Mouse (Mus musculus) hindbrain, embryonic 13.5 days (tissue): ENCODE measurements around the gene Art3. TPM values are rescaled to one million over a fixed set of nuclear protein-coding genes. Genes with fewer than 3 reads are reported as not detected.

ENCODE experiments used
- ATAC-seq: fragments of 200-750 bp; cut with Nextera tagmentation; 2 replicates; pipeline ENCODE4 v1.8.0; 2017; ENCODE audit warnings: moderate TSS enrichment; ENCODE audit not compliant: low FRiP score
- H3K27ac ChIP-seq: fragments of 300-500 bp; sonication (generic); 2 replicates; pipeline ENCODE4 v1.5.1; 2015; ENCODE audit warnings: inconsistent platforms, mild to moderate bottlenecking, moderate library complexity
- H3K27me3 ChIP-seq: fragments of 300-500 bp; sonication (generic); 2 replicates; pipeline ENCODE4 v1.6.1; 2015; ENCODE audit warnings: mild to moderate bottlenecking, inconsistent platforms
- H3K36me3 ChIP-seq: fragments of 300-500 bp; sonication (generic); 2 replicates; pipeline ENCODE4 v1.6.1; 2015; ENCODE audit warnings: mild to moderate bottlenecking, inconsistent platforms
- H3K4me1 ChIP-seq: fragments of 300-500 bp; sonication (generic); replicated peaks from 2 replicates; pipeline ENCODE4 v1.6.1; 2015; ENCODE audit warnings: inconsistent platforms
- H3K4me2 ChIP-seq: fragments of 300-500 bp; sonication (generic); 2 replicates; pipeline ENCODE4 v1.6.1; 2015; ENCODE audit warnings: inconsistent platforms, mild to moderate bottlenecking, moderate library complexity
- H3K4me3 ChIP-seq: fragments of 300-500 bp; sonication (generic); 2 replicates; pipeline ENCODE4 v1.5.1; 2015; ENCODE audit warnings: mild to moderate bottlenecking, inconsistent platforms
- H3K9ac ChIP-seq: fragments of 300-500 bp; sonication (generic); 2 replicates; pipeline ENCODE4 v1.6.1; 2015; ENCODE audit warnings: mild to moderate bottlenecking, inconsistent platforms
- H3K9me3 ChIP-seq: fragments of 300-500 bp; sonication (generic); 2 replicates; pipeline ENCODE4 v1.6.1; 2016; ENCODE audit warnings: inconsistent platforms
- WGBS: fragments of 180-500 bp; shearing (Covaris S2); methylation state at CpG from one replicate; pipeline ENCODE4 v1.1.7; 2015; 5-methylcytosine and 5-hydroxymethylcytosine counted together
- polyA plus RNA-seq: library from polyadenylated mRNA; unstranded; fragments of >200 nt; fragmentation: Nextera tagmentation; extraction: Ambion mirVana; gene quantifications from 2 replicates; pipeline ENCODE4 v1.2.1, GENCODE M21; 2015

Gene Art3
- polyA plus RNA-seq, 1 experiment from 2014 or later, result 7.6 TPM

- Histone ChIP-seq H3K4me3 (no peak overlapping the region), H3K4me1 (peaks cover 8% of the 10 kb centered on the region; the same call in 1 of the 2 replicates), H3K9me3 (no peaks in the 10 kb centered on the region), H3K4me2 (no peak overlapping the region), H3K9ac (no peak overlapping the region), H3K27me3 (peaks cover 22% of the 10 kb centered on the region), H3K36me3 (no peaks in the 10 kb centered on the region), H3K27ac (no peak overlapping the region)
- ATAC-seq, result no peak
- WGBS, result 69% methylated on average over 11 of the region's 11 CpGs
Observed at GRCm38 (mm10) chr5:92387433-92387832, 55.8 kb downstream of the Art3 start.

GRCm38 (mm10) chr5:92389977-92390376 is 58.4 kb downstream of the Art3 start:
- Histone ChIP-seq H3K9ac (no peak overlapping the region), H3K36me3 (no peaks in the 10 kb centered on the region), H3K9me3 (no peaks in the 10 kb centered on the region), H3K27me3 (peaks cover 39% of the 10 kb centered on the region), H3K27ac (no peak overlapping the region), H3K4me2 (no peak overlapping the region), H3K4me3 (no peak overlapping the region), H3K4me1 (0 out of 2 replicates have a peak, but pooled peaks cover 6% of the 10 kb centered on the region)
- WGBS, result 60% methylated on average over 2 of the region's 2 CpGs
- no peak for ATAC-seq

- Histone ChIP-seq H3K4me1 (0 out of 2 replicates have a peak, but pooled peaks cover 6% of the 10 kb centered on the region), H3K27ac (no peak overlapping the region), H3K9me3 (no peaks in the 10 kb centered on the region), H3K36me3 (no peaks in the 10 kb centered on the region), H3K4me3 (no peak overlapping the region), H3K4me2 (no peak overlapping the region), H3K9ac (no peak overlapping the region), H3K27me3 (peaks cover 39% of the 10 kb centered on the region)
- no peak for ATAC-seq
- 84% methylated on average over 8 of the region's 8 CpGs for WGBS
Observed at GRCm38 (mm10) chr5:92390615-92391014, 59.0 kb downstream of the Art3 start.

GRCm38 (mm10) chr5:92392542-92392941 is 60.9 kb downstream of the Art3 start:
- peaks cover 39% of the 10 kb centered on the region for H3K27me3 ChIP-seq
- H3K4me3 ChIP-seq, result peak overlapping the region; percentile 19
- no peak overlapping the region for H3K27ac ChIP-seq
- WGBS, result 48% methylated on average over 18 of the region's 18 CpGs
- no peaks in the 10 kb centered on the region for H3K36me3 ChIP-seq
- ATAC-seq, result no peak
- 0 out of 2 replicates have a peak, but pooled peaks cover 6% of the 10 kb centered on the region for H3K4me1 ChIP-seq
- 0 out of 2 replicates have a peak overlapping the region, but pooled peaks have one; percentile 19 for H3K9ac ChIP-seq
- no peaks in the 10 kb centered on the region for H3K9me3 ChIP-seq
- peak overlapping the region; percentile 42 for H3K4me2 ChIP-seq

- Histone ChIP-seq H3K9me3 (no peaks in the 10 kb centered on the region), H3K36me3 (no peaks in the 10 kb centered on the region), H3K9ac (no peak overlapping the region), H3K4me2 (no peak overlapping the region), H3K27me3 (peaks cover 39% of the 10 kb centered on the region), H3K4me1 (0 out of 2 replicates have a peak, but pooled peaks cover 6% of the 10 kb centered on the region), H3K4me3 (no peak overlapping the region), H3K27ac (no peak overlapping the region)
- WGBS, result 67% methylated on average over 10 of the region's 10 CpGs
- no peak for ATAC-seq
Observed at GRCm38 (mm10) chr5:92393863-92394262, 62.2 kb downstream of the Art3 start.

GRCm38 (mm10) chr5:92395764-92396163 is 64.1 kb downstream of the Art3 start:
- Histone ChIP-seq H3K36me3 (no peaks in the 10 kb centered on the region), H3K27ac (no peak overlapping the region), H3K9me3 (no peaks in the 10 kb centered on the region), H3K4me1 (0 out of 2 replicates have a peak, but pooled peaks cover 6% of the 10 kb centered on the region), H3K4me2 (no peak overlapping the region), H3K27me3 (peaks cover 34% of the 10 kb centered on the region), H3K4me3 (no peak overlapping the region), H3K9ac (no peak overlapping the region)
- no peak for ATAC-seq
- 86% methylated on average over 3 of the region's 3 CpGs for WGBS

GRCm38 (mm10) chr5:92396476-92396875 is 64.8 kb downstream of the Art3 start:
- WGBS, result 92% methylated on average over 6 of the region's 6 CpGs

GRCm38 (mm10) chr5:92398153-92398552 is 66.5 kb downstream of the Art3 start:
- Histone ChIP-seq H3K4me2 (no peak overlapping the region), H3K4me3 (no peak overlapping the region), H3K27ac (no peak overlapping the region), H3K27me3 (peaks cover 10% of the 10 kb centered on the region), H3K4me1 (0 out of 2 replicates have a peak, but pooled peaks cover under 1% of the 10 kb centered on the region), H3K9ac (no peak overlapping the region), H3K9me3 (no peaks in the 10 kb centered on the region), H3K36me3 (no peaks in the 10 kb centered on the region)
- ATAC-seq, result peak; percentile 83
- WGBS, result 23% methylated on average over 5 of the region's 5 CpGs

More at GRCm38 (mm10) chr5:92396476-92396875, 64.8 kb downstream of the Art3 start:
- H3K4me1 ChIP-seq, result 0 out of 2 replicates have a peak, but pooled peaks cover 6% of the 10 kb centered on the region
- H3K27ac ChIP-seq, result no peak overlapping the region
- no peaks in the 10 kb centered on the region for H3K9me3 ChIP-seq
- ATAC-seq, result no peak
- no peak overlapping the region for H3K4me3 ChIP-seq
- H3K4me2 ChIP-seq, result no peak overlapping the region
- no peaks in the 10 kb centered on the region for H3K36me3 ChIP-seq
- peaks cover 27% of the 10 kb centered on the region for H3K27me3 ChIP-seq
- no peak overlapping the region for H3K9ac ChIP-seq

GRCm38 (mm10) chr5:92402816-92403215 is 71.2 kb downstream of the Art3 start:
- no peak for ATAC-seq
- 77% methylated on average over 9 of the region's 9 CpGs for WGBS
- H3K27me3 ChIP-seq, result no peaks in the 10 kb centered on the region
- H3K4me2 ChIP-seq, result no peak overlapping the region
- H3K4me3 ChIP-seq, result no peak overlapping the region
- no peak overlapping the region for H3K27ac ChIP-seq
- no peaks in the 10 kb centered on the region for H3K9me3 ChIP-seq
- no peaks in the 10 kb centered on the region for H3K36me3 ChIP-seq
- no peak overlapping the region for H3K9ac ChIP-seq
- peaks cover 6% of the 10 kb centered on the region for H3K4me1 ChIP-seq

GRCm38 (mm10) chr5:92403562-92404399 is 72.2 kb downstream of the Art3 start:
- no peak overlapping the region for H3K9ac ChIP-seq
- ATAC-seq, result peak; percentile 46; the same call in 1 of the 2 replicates
- no peaks in the 10 kb centered on the region for H3K27me3 ChIP-seq
- no peaks in the 10 kb centered on the region for H3K9me3 ChIP-seq
- no peak overlapping the region for H3K4me2 ChIP-seq
- 56% methylated on average over 10 of the region's 10 CpGs for WGBS
- no peaks in the 10 kb centered on the region for H3K36me3 ChIP-seq
- H3K4me1 ChIP-seq, result peaks cover 6% of the 10 kb centered on the region
- no peak overlapping the region for H3K27ac ChIP-seq
- no peak overlapping the region for H3K4me3 ChIP-seq

- Histone ChIP-seq H3K27ac (no peak overlapping the region), H3K4me1 (peaks cover 6% of the 10 kb centered on the region), H3K9ac (no peak overlapping the region), H3K4me2 (no peak overlapping the region), H3K4me3 (no peak overlapping the region), H3K9me3 (no peaks in the 10 kb centered on the region), H3K36me3 (no peaks in the 10 kb centered on the region), H3K27me3 (no peaks in the 10 kb centered on the region)
- 28% methylated on average over 2 of the region's 2 CpGs for WGBS
- ATAC-seq, result no peak
Observed at GRCm38 (mm10) chr5:92404400-92404678, 72.7 kb downstream of the Art3 start.

- no peaks in the 10 kb centered on the region for H3K27me3 ChIP-seq
- no peak for ATAC-seq
- 80% methylated on average over 9 of the region's 9 CpGs for WGBS
Observed at GRCm38 (mm10) chr5:92409361-92410155, 77.9 kb downstream of the Art3 start.

More at GRCm38 (mm10) chr5:92409361-92410155, 77.9 kb downstream of the Art3 start:
- peaks cover 11% of the 10 kb centered on the region for H3K36me3 ChIP-seq
- peaks cover under 1% of the 10 kb centered on the region; the same call in 1 of the 2 replicates for H3K4me1 ChIP-seq
- no peaks in the 10 kb centered on the region for H3K9me3 ChIP-seq
- no peak overlapping the region for H3K4me2 ChIP-seq
- H3K27ac ChIP-seq, result no peak overlapping the region
- H3K9ac ChIP-seq, result no peak overlapping the region
- no peak overlapping the region for H3K4me3 ChIP-seq
